26 mouse cellular contexts compared by ENCODE assay signal in genomic region chr16:65496030-65496429, GRCm38 (mm10). TPM values are rescaled to one million over a fixed set of nuclear protein-coding genes. Genes with fewer than 3 reads are reported as not detected.
"Had no signal": no experiment of that assay in that cellular context is flagged by ENCODE, and none has a peak within 500 bp of the region (broad histone marks: within the 10 kb centered on the region; RNA-seq: fewer than 3 reads in every experiment).

No protein-coding gene starts in this region.

- H3K4me2 ChIP-seq: limb, embryonic 12.5 days; limb, embryonic 15.5 days; liver, embryonic 12.5 days; liver, embryonic 15.5 days; lung, embryonic 15.5 days; neural tube, embryonic 12.5 days; neural tube, embryonic 15.5 days; stomach, embryonic 15.5 days had no signal

- ATAC-seq: intestine, postnatal 0 days; liver, embryonic 12.5 days had no signal

- H3K4me1 ChIP-seq: limb, embryonic 12.5 days; limb, embryonic 15.5 days; liver, embryonic 12.5 days; liver, embryonic 15.5 days; lung, embryonic 15.5 days; midbrain, embryonic 10.5 days; neural tube, embryonic 12.5 days; neural tube, embryonic 15.5 days; stomach, embryonic 15.5 days had no signal

- H3K4me3 ChIP-seq: limb, embryonic 12.5 days; limb, embryonic 15.5 days; liver, embryonic 12.5 days; liver, embryonic 15.5 days; lung, embryonic 15.5 days; midbrain, embryonic 10.5 days; neural tube, embryonic 12.5 days; neural tube, embryonic 15.5 days; stomach, embryonic 15.5 days had no signal

- H3K27ac ChIP-seq: limb, embryonic 12.5 days; limb, embryonic 15.5 days; liver, embryonic 12.5 days; liver, embryonic 15.5 days; lung, embryonic 15.5 days; midbrain, embryonic 10.5 days; neural tube, embryonic 12.5 days; neural tube, embryonic 15.5 days; stomach, embryonic 15.5 days had no signal

- H3K9ac ChIP-seq: limb, embryonic 12.5 days; limb, embryonic 15.5 days; liver, embryonic 12.5 days; liver, embryonic 15.5 days; lung, embryonic 15.5 days; neural tube, embryonic 12.5 days; neural tube, embryonic 15.5 days; stomach, embryonic 15.5 days had no signal

- H3K9me3 ChIP-seq: limb, embryonic 12.5 days; limb, embryonic 15.5 days; liver, embryonic 12.5 days; liver, embryonic 15.5 days; lung, embryonic 15.5 days; midbrain, embryonic 10.5 days; neural tube, embryonic 12.5 days; neural tube, embryonic 15.5 days; stomach, embryonic 15.5 days had no signal

- H3K36me3 ChIP-seq: limb, embryonic 12.5 days; limb, embryonic 15.5 days; liver, embryonic 12.5 days; liver, embryonic 15.5 days; lung, embryonic 15.5 days; midbrain, embryonic 10.5 days; neural tube, embryonic 12.5 days; neural tube, embryonic 15.5 days; stomach, embryonic 15.5 days had no signal

- H3K27me3 ChIP-seq: limb, embryonic 12.5 days; limb, embryonic 15.5 days; liver, embryonic 12.5 days; liver, embryonic 15.5 days; lung, embryonic 15.5 days; neural tube, embryonic 12.5 days; neural tube, embryonic 15.5 days; stomach, embryonic 15.5 days had no signal

- DNase-seq: kidney, adult 9 months; left cerebral cortex, postnatal 4 days; lung, adult 18-20 months; lung, postnatal 10 days; lung, postnatal 36 days; midbrain, embryonic 14.5 days; retina, postnatal 1 day; right cerebral cortex, postnatal 25 days; spleen, adult 18-20 months; thymus, postnatal 4 days had no signal

RNA-seq across cellular contexts. Expression of gene Pou1f1, which starts 24.3 kb away (rescaled TPM):
- total RNA-seq: layer of hippocampus, adult 18-20 months; layer of hippocampus, postnatal 14 days; left cerebral cortex, adult 8-10 months; left cerebral cortex, postnatal 14 days; left cerebral cortex, postnatal 4 days; midbrain, postnatal 0 days had no signal
- polyA plus RNA-seq: kidney, embryonic 16.5 days; limb, embryonic 12.5 days; liver, embryonic 12.5 days; liver, embryonic 15.5 days; lung, embryonic 15.5 days; midbrain, embryonic 10.5 days; midbrain, embryonic 14.5 days; midbrain, postnatal 0 days; neural tube, embryonic 12.5 days; neural tube, embryonic 15.5 days; stomach, embryonic 15.5 days had no signal
